Mouse (Mus musculus) lung, adult 2 months (tissue): Measurements from ENCODE around the gene Pdzrn3.

Source experiments
- CTCF ChIP-seq: fragments of 200-500 bp; IDR thresholded peaks from 2 replicates; pipeline ENCODE4 v1.5.1; 2011; ENCODE audit warnings: mild to moderate bottlenecking, low read length, control low read depth; ENCODE audit not compliant: insufficient read depth
- POLR2A ChIP-seq: fragments of 200-500 bp; IDR thresholded peaks from 2 replicates; pipeline ENCODE4 v1.6.1; 2011; ENCODE audit warnings: low read depth, mild to moderate bottlenecking, control low read depth, low read length, borderline replicate concordance; ENCODE audit errors: extremely low read depth

DNA sequence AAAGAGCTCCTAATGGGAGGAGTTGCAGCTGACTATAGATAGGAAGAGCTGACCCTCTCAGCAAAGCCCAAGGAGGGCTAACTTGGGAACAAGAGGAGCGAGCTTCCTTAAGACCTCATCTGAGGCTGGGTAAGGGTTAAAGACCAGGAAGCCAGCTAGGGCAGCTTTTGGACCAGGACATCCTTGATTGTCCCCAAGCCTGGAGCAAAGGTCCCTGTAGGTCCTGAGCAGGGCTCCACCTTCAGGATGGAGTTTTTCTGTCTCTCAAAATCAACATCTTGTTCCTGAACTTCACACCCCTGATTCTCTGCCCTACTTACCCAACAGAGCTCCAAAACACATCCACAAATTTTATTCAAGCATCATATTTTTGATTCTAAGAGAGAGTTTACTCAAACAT lies 3.5 kb downstream of the Pdzrn3 start:
- no peak for TF ChIP-seq CTCF
- TF ChIP-seq POLR2A: no peak
